Mouse (Mus musculus) ES-Bruce4 (cell line): ENCODE results near the gene Pdx1.

Experiments used
- CTCF ChIP-seq: IDR thresholded peaks from one replicate; pipeline ENCODE4 v1.8.1; 2011; ENCODE audit warnings: low read depth, low read length
- EP300 ChIP-seq: IDR thresholded peaks from 2 replicates; pipeline ENCODE4 v1.6.1; 2011; ENCODE audit warnings: low read depth, low read length; ENCODE audit not compliant: insufficient read depth
- POLR2A ChIP-seq: IDR thresholded peaks from one replicate; pipeline ENCODE4 v1.8.1; 2011; ENCODE audit warnings: low read length; ENCODE audit not compliant: insufficient read depth

DNA sequence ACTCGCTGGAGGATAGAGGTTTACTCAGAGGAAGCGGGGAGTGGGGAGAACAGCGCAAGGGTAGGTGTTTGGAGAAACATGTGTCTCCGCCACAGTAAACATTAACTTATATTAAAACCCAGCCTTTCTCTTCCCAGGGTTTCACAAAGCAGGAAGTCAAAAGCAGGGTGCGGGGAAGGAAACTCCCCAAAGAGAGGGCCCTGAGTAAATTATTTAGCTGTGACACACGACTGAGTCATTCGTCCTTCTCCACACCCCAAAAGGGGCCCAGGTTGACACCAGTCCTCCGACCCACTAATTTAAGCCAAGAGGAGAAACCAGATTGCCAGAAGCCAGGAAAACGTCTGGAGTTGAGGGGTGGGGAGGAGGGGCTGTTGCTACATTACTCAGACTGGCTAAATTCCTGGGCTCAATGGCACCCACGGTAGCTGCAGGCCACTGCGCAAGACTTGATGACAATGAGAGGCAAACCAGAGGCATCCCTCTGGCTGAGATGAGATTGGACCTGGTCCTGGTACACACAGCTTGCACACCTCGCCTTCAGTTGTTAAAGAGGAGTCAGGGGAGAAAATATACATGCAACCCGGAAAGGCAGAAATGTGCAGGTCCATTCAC is 22.9 kb downstream of the Pdx1 start:
- no peak for TF ChIP-seq CTCF
- no peak for TF ChIP-seq POLR2A
- TF ChIP-seq EP300, result no peak
